Mouse (Mus musculus): ENCODE measurements at regions not wholly inside any gene's neighbourhood (a gene's known extent, or its start where the extent isn't known, plus 50 kb on each side); places are given as distances from the start of the nearest gene placed in this dataset.

GRCm38 (mm10) chr3:51122541-51122935 lies 101.7 kb upstream of the Noct start:
- no peak for DNase-seq
- intact Hi-C loops (cut with DNase I): loop anchor here (5.0 kb wide), 3 partner anchors 215 to 820 kb away; no protein-coding TSS in a partner anchor

GRCm38 (mm10) chr3:51127875-51128274 lies 96.4 kb upstream of the Noct start:
- intact Hi-C loops (cut with DNase I): no loop called here
- DNase-seq: no peak

GRCm38 (mm10) chr3:51128491-51129155 lies 95.6 kb upstream of the Noct start:
- intact Hi-C loops (cut with DNase I): no loop called here
- no peak for DNase-seq

- DNase-seq: no peak
- intact Hi-C loops (cut with DNase I): no loop called here
Measured at GRCm38 (mm10) chr3:51130709-51131108, 93.5 kb upstream of the Noct start.

GRCm38 (mm10) chr3:51131341-51131740 lies 92.9 kb upstream of the Noct start:
- no peak for DNase-seq
- intact Hi-C loops (cut with DNase I): no loop called here

- intact Hi-C loops (cut with DNase I): no loop called here
- no peak for DNase-seq
Measured at GRCm38 (mm10) chr3:51132736-51133135, 91.5 kb upstream of the Noct start.

GRCm38 (mm10) chr3:51135581-51135980 lies 88.7 kb upstream of the Noct start:
- intact Hi-C loops (cut with DNase I): no loop called here
- no peak for DNase-seq

DNA sequence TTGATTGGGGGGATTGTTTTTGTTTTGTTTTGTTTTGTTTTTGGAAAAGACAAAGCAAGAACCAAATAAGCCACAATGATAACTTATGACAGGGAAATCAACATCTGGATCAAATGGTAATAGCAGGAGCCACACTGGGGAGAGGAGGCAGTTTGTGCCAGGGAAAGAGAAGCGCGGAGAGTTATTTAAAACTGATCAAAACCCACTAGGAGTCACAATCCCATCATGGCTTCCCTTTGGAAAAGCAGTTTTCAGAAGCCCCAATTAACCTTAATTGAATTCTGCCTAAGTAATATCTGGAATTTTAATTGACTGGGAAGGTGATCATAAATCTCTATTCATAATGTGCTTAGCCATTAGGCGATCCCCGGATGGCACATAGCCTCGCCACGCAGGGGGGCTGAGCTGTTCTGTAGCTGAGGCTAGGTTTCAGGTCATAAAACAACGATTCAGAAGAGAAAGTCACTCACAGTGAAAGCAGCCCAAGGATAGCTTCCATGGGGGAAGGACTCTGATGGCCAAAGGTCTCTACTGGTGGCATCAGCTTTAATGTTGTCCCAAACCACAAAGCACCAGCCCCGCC lies 86.4 kb upstream of the Noct start:
- no peak for DNase-seq
- intact Hi-C loops (cut with DNase I): no loop called here

- no peak for DNase-seq
- intact Hi-C loops (cut with DNase I): no loop called here
Measured at GRCm38 (mm10) chr3:51145985-51146384, 78.3 kb upstream of the Noct start.

DNA sequence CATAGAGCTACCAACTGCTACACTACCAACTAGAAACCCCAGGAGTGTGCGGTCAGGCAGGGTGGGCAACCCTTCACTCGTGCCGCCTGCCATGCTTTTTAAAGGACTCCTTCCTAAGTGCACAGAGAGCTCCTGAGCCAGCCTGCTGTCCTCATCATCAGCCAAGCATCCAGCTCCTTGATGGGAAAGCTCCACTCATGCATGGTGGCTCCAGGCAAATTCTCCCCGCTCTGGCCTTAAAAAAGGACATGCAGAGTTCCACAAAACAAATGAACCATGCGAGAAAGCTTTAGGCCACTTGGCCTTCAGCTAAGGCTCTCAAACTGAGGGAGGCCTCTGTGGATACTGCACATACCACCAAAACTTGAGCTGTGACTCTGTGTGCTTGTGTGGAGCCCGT lies 74.2 kb upstream of the Noct start:
- no peak for DNase-seq

DNA sequence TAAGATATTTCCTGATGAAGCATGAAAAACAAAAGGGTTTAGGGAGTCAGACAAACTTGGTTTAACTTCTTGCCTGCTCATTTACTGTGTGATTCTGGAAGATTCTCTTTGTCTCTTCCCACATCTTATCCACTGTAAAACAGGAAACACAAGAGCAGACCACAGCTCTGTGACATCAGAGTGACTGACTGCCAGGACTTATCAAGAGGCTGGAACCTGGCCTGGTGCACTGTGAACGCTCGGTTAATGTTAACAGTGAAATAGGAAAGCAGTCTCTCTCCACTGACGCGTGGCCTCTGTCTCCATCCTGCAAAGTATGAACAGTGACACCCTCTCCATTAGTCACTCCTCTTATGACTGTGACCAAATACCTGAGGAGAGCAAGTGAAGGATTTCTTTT lies 73.1 kb upstream of the Noct start:
- intact Hi-C loops (cut with DNase I): no loop called here
- no peak for DNase-seq

More for the DNA sequence above, 74.2 kb upstream of the Noct start:
- intact Hi-C loops (cut with DNase I): no loop called here

GRCm38 (mm10) chr3:51155621-51156020 lies 68.6 kb upstream of the Noct start:
- intact Hi-C loops (cut with DNase I): no loop called here

DNA sequence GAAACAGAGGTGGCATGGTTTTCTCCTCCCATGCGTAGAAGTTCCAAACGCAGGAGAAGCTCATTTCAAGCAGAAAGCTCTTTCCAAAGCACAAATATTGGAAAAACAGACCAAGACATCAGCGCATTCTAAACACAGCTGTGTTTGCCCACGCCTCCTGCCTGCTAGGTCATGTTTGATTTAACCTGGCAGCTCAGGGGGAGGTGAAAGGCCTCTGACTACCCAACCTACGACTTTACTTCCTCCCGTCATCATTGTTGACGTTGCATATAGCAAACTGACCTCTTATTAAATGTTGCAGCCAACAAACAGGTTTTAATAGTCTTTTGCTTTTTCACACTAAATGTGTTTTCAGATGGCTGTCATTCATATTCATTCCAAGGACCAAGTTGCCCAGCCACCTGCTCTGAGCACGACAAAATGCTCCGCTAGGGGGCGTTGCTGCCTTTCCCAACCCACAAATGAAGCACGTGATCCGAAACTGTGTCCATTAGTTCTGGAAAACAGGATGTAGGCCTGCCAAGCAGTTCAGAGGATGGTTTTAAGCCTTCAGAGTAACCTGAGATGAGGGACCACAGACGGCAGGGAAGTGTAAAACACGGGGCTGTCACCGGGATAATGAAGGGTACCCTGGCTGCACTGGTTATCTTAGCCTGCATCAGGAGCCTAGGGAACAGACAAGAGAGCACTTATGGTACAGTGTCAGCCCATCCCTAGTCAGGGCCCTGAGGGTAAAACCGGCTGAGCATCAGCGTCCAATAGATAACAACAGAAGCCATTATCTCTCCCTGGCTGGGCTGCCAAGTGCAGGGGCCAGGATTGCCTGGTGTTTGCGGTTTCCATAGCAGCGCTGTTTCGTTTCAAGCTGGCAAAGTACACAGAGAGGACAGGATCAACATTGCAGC lies 67.6 kb upstream of the Noct start:
- intact Hi-C loops (cut with DNase I): no loop called here
- peak; percentile 48 to 54 for DNase-seq

More at GRCm38 (mm10) chr3:51155621-51156020, 68.6 kb upstream of the Noct start:
- peak in 1 of 2 experiments; percentile 19 for DNase-seq

DNA sequence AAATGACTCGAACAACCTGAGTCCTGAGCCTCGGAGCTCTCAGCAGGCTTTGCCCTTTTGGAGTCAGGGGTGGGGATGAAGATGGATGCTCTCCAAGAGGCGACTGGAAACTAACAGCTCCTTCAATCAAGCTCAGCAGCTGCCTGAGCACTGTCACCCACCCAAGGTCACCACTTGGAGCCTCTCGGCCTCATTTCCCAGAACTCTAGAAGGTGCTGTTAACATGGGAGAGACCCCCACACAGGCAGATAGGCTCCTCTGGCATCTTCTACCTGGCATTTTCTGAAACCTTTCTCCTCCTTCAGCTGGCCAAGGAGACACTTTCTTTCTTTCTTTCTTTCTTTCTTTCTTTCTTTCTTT lies 67.0 kb upstream of the Noct start:
- no peak for DNase-seq
- intact Hi-C loops (cut with DNase I): no loop called here

- intact Hi-C loops (cut with DNase I): no loop called here
Measured at GRCm38 (mm10) chr3:51158449-51158848, 65.8 kb upstream of the Noct start.

DNA sequence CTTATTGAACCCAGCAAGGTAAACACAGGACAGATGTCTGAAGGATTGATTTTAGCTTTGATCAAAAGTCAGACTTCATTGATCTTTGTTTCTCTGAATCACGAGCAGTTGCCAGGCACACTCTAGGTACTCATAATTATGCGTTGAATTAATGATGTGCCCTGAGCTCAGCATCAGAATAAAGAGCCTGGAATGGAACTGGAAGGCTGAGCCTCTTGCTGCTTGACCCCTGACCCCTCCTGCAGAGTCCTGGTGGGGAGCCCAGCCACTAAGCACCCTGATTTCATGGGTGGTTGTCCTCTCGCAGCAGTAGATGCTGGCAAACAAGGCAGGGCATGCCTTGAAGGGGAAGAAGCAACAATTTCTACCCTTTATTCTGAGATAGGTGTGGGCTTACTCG lies 64.9 kb upstream of the Noct start:
- no peak for DNase-seq
- intact Hi-C loops (cut with DNase I): no loop called here

More at GRCm38 (mm10) chr3:51158449-51158848, 65.8 kb upstream of the Noct start:
- no peak for DNase-seq

- intact Hi-C loops (cut with DNase I): no loop called here
- no peak for DNase-seq
Measured at GRCm38 (mm10) chr3:51159881-51160280, 64.4 kb upstream of the Noct start.

DNA sequence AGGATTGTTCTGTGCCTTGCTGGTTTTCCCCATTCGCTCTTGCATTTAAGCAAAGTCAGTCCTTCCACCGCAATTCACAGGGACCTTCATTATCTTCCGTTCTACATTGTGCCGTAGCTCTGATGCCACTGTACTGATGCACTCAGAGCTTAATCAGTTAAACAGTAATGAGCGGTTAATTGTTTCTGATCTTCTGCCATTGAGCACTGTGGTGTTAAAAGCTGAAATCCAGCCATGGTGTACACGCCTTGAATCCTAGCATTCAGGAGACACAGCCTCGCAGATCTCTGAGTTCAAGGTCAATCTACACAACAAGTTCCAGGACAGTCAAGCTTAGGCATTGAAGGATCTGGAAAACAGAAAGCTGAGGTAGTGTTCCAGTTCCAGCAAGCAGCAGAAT lies 63.6 kb upstream of the Noct start:
- no peak for DNase-seq
- intact Hi-C loops (cut with DNase I): no loop called here

DNA sequence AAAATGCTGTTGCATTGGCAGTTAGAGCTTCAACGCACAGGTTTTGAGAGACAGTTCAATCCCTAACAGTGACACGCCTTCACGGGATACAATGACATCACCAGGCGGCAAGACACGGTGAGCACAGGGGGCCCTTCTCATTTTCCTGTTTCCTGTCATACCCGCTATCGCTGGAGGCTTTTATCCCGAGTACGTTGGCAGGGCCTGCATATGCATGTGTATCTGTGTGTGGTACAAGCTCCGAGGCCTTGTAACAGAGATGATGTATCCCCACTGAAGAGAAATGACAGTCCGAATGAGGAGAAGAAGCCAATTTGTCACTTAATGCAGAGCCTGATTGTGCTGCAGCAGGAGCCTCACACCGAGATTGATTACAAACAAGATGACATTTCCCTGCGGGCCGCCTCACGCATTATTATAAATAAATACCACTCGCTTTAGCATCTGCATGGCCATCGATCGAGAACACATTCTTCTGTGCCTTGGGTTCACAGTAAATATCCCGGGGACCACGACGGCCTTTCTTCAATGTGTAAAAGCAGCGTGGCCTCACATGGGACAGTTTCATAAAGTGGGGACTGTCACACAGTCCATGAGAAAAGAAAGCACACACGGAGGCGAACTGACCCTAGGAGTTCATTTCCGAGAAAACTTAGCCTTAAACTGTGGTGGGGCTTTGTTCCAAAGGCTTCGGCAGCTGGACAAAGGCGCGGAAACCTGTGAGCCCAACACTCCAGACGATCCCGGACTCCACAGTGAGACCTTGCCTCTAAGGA lies 54.9 kb upstream of the Noct start:
- DNase-seq: no peak
- intact Hi-C loops (cut with DNase I): no loop called here

DNA sequence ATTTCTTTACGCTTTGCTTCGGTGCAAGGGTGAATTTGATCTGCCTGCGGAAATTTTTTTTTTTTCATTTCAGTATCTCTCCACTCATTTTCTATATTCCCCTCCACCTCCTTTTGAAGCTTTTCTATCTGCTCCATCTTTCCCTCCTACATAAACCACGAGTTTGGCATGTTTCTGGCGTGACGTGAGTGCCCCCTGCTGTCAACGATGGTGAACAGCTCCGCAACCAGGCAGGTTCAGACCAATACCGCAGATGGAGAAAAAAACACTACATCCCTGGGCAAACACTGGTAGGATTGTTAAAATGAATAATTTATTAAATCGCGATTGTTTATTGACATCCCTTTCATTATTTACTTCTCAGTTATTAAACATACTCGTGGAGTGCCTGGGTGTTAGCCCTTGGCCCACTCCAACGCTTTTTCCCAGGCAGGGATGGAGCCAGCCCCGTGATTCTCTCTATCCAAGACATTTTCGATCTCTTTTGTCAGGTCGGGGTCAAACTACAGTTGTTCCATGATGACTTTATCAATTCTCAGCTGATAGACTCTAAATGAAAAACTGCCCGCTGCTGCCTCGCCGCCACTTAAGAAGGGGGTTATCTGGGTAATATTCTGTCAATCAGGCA lies 53.9 kb upstream of the Noct start:
- intact Hi-C loops (cut with DNase I): no loop called here
- peak; percentile 65 to 78 for DNase-seq
